Mouse (Mus musculus) liver, embryonic 16.5 days (tissue): ENCODE data around the gene Tmprss7. TPM values are rescaled to one million over a fixed set of nuclear protein-coding genes. Genes with fewer than 3 reads are reported as not detected.

Experiments
- ATAC-seq: fragments of 200-750 bp; cut with Nextera tagmentation; 2 replicates; pipeline ENCODE4 v1.8.0; 2017; ENCODE audit warnings: low read depth, mild to moderate bottlenecking, moderate number of reproducible peaks, moderate library complexity
- H3K27ac ChIP-seq: fragments of 300-500 bp; sonication (generic); 2 replicates; pipeline ENCODE4 v1.5.1; 2014; ENCODE audit warnings: mild to moderate bottlenecking, low read length
- H3K27me3 ChIP-seq: fragments of 300-500 bp; sonication (generic); 2 replicates; pipeline ENCODE4 v1.6.1; 2014; ENCODE audit warnings: low read depth, low read length, mixed read lengths; ENCODE audit not compliant: control insufficient read depth, insufficient read depth
- H3K36me3 ChIP-seq: fragments of 300-500 bp; sonication (generic); 2 replicates; pipeline ENCODE4 v1.6.1; 2014; ENCODE audit warnings: mild to moderate bottlenecking; ENCODE audit not compliant: control insufficient read depth, insufficient read depth
- H3K4me1 ChIP-seq: fragments of 300-500 bp; sonication (generic); 2 replicates; pipeline ENCODE4 v1.6.1; 2014; ENCODE audit warnings: low read depth, low read length, mixed read lengths; ENCODE audit not compliant: control insufficient read depth
- H3K4me2 ChIP-seq: fragments of 300-500 bp; sonication (generic); 2 replicates; pipeline ENCODE4 v1.6.1; 2014; ENCODE audit warnings: low read depth, low read length, mixed read lengths
- H3K4me3 ChIP-seq: fragments of 300-500 bp; sonication (generic); 2 replicates; pipeline ENCODE4 v1.5.1; 2014; ENCODE audit warnings: low read depth, mild to moderate bottlenecking, low read length
- H3K9ac ChIP-seq: fragments of 300-500 bp; sonication (generic); 2 replicates; pipeline ENCODE4 v1.6.1; 2014; ENCODE audit warnings: low read depth, low read length
- H3K9me3 ChIP-seq: fragments of 300-500 bp; sonication (generic); replicated peaks from 2 replicates; pipeline ENCODE4 v1.6.1; 2016; ENCODE audit warnings: low read length; ENCODE audit not compliant: control insufficient read depth
- WGBS: fragments of 180-500 bp; shearing (Covaris S2); extraction: QIAGEN DNeasy Blood & Tissue Kit; methylation state at CpG from one replicate; pipeline ENCODE4 v1.1.7; 2014; ENCODE audit not compliant: insufficient replicate concordance; 5-methylcytosine and 5-hydroxymethylcytosine counted together
- polyA plus RNA-seq: library from polyadenylated mRNA; unstranded; fragments of >200 nt; fragmentation: Nextera tagmentation; extraction: Ambion mirVana; gene quantifications from 2 replicates; pipeline ENCODE4 v1.2.1, GENCODE M21; 2015

The Tmprss7 gene
- polyA plus RNA-seq, 1 experiment from 2014 or later: 0.13 TPM

DNA sequence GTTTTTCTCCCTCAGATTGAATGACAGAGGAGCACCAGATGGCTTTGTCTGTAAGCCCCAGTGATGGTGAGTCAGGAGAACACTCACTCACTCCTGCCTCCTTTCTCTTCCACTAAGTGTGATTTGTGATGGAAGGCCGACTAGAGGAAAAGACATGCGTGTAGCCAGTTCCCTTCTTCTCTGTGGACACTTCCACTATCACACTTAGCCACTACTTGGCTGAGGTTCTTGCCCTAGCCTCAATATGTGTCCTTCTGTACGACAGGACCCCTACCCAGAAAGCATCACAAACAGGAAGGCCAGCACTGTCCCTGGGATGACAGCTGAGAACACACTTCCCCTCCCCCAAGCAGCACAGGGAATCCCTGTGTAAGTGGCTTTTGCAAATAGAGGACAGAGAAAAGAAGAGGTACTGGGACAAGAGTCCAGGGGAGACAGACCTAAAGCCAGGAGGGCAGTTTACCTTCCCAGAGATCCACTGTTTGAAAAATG is 29.0 kb upstream of the Tmprss7 start:
- H3K36me3 ChIP-seq: no peaks in the 10 kb centered on the region
- WGBS: 51% methylated on average over 3 of the region's 3 CpGs
- H3K4me3 ChIP-seq: no peak overlapping the region
- peaks cover 14% of the 10 kb centered on the region for H3K27me3 ChIP-seq
- no peak overlapping the region for H3K4me2 ChIP-seq
- H3K9me3 ChIP-seq: no peaks in the 10 kb centered on the region
- H3K27ac ChIP-seq: no peak overlapping the region
- no peaks in the 10 kb centered on the region; the same call in 1 of the 2 replicates for H3K4me1 ChIP-seq
- ATAC-seq: no peak
- H3K9ac ChIP-seq: no peak overlapping the region

GRCm38 (mm10) chr16:45720022-45720630 is 26.7 kb upstream of the Tmprss7 start:
- Histone ChIP-seq H3K36me3 (no peaks in the 10 kb centered on the region), H3K9me3 (no peaks in the 10 kb centered on the region), H3K4me1 (no peaks in the 10 kb centered on the region; the same call in 1 of the 2 replicates), H3K27ac (no peak overlapping the region), H3K9ac (no peak overlapping the region), H3K4me2 (no peak overlapping the region), H3K4me3 (no peak overlapping the region), H3K27me3 (peaks cover 14% of the 10 kb centered on the region)
- 60% methylated on average over 10 of the region's 10 CpGs for WGBS
- no peak for ATAC-seq

- ATAC-seq: no peak
These were observed 24.8 kb upstream of the Tmprss7 start for GRCm38 (mm10) chr16:45718296-45718695.

GRCm38 (mm10) chr16:45714489-45715150 is 21.2 kb upstream of the Tmprss7 start:
- Histone ChIP-seq H3K9me3 (no peaks in the 10 kb centered on the region), H3K4me2 (no peak overlapping the region), H3K9ac (no peak overlapping the region), H3K4me1 (no peaks in the 10 kb centered on the region), H3K27ac (no peak overlapping the region), H3K4me3 (no peak overlapping the region), H3K27me3 (no peaks in the 10 kb centered on the region), H3K36me3 (no peaks in the 10 kb centered on the region)
- WGBS: 52% methylated on average over 5 of the region's 5 CpGs
- ATAC-seq: no peak

More at GRCm38 (mm10) chr16:45718296-45718695, 24.8 kb upstream of the Tmprss7 start:
- Histone ChIP-seq H3K36me3 (no peaks in the 10 kb centered on the region), H3K27me3 (no peaks in the 10 kb centered on the region), H3K4me3 (no peak overlapping the region), H3K27ac (no peak overlapping the region), H3K4me2 (no peak overlapping the region), H3K9ac (no peak overlapping the region), H3K9me3 (no peaks in the 10 kb centered on the region), H3K4me1 (no peaks in the 10 kb centered on the region)
- WGBS: 71% methylated on average over 4 of the region's 4 CpGs

- no peaks in the 10 kb centered on the region for H3K9me3 ChIP-seq
- H3K4me2 ChIP-seq: no peak overlapping the region
- no peaks in the 10 kb centered on the region for H3K27me3 ChIP-seq
- no peak for ATAC-seq
- WGBS: 45% methylated on average over 1 of the region's 1 CpGs
- H3K9ac ChIP-seq: no peak overlapping the region
- no peaks in the 10 kb centered on the region for H3K36me3 ChIP-seq
- no peak overlapping the region for H3K27ac ChIP-seq
- H3K4me3 ChIP-seq: no peak overlapping the region
- no peaks in the 10 kb centered on the region for H3K4me1 ChIP-seq
These were observed 20.4 kb upstream of the Tmprss7 start for GRCm38 (mm10) chr16:45713878-45714277.

GRCm38 (mm10) chr16:45713261-45713660 is 19.8 kb upstream of the Tmprss7 start:
- 70% methylated on average over 5 of the region's 5 CpGs for WGBS
- no peak overlapping the region for H3K27ac ChIP-seq
- ATAC-seq: no peak

GRCm38 (mm10) chr16:45711263-45711662 is 17.8 kb upstream of the Tmprss7 start:
- no peak for ATAC-seq
- no peak overlapping the region for H3K9ac ChIP-seq
- H3K4me1 ChIP-seq: no peaks in the 10 kb centered on the region
- H3K27ac ChIP-seq: no peak overlapping the region
- H3K9me3 ChIP-seq: no peaks in the 10 kb centered on the region
- H3K27me3 ChIP-seq: no peaks in the 10 kb centered on the region
- H3K4me2 ChIP-seq: no peak overlapping the region
- H3K4me3 ChIP-seq: no peak overlapping the region
- 52% methylated on average over 7 of the region's 7 CpGs for WGBS
- H3K36me3 ChIP-seq: no peaks in the 10 kb centered on the region

More at GRCm38 (mm10) chr16:45713261-45713660, 19.8 kb upstream of the Tmprss7 start:
- Histone ChIP-seq H3K4me3 (no peak overlapping the region), H3K27me3 (no peaks in the 10 kb centered on the region), H3K9ac (no peak overlapping the region), H3K9me3 (no peaks in the 10 kb centered on the region), H3K4me1 (no peaks in the 10 kb centered on the region), H3K36me3 (no peaks in the 10 kb centered on the region), H3K4me2 (no peak overlapping the region)

DNA sequence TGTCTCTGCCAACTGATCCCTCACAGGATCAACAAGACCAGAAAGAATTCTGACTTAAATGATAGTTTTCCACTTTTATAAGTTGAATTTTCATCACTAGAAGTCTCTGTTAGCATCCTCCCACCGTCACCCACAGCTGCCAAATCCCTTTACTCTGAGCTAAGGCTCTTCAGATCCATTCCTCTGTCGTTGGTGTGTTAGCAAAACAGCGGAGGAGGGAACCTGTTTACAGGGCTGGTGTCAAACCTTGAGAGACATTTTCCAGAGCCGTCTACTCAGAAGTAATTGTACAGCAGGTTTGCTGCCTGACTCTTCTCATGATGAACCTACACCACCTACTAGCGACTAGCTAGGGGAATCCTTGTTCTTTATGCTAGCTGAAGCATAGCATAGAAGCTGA is 5.8 kb upstream of the Tmprss7 start:
- Histone ChIP-seq H3K9ac (no peak overlapping the region), H3K9me3 (no peaks in the 10 kb centered on the region), H3K27me3 (no peaks in the 10 kb centered on the region), H3K4me1 (no peaks in the 10 kb centered on the region), H3K36me3 (no peaks in the 10 kb centered on the region), H3K4me2 (no peak overlapping the region), H3K27ac (no peak overlapping the region), H3K4me3 (no peak overlapping the region)
- 46% methylated on average over 5 of the region's 5 CpGs for WGBS
- ATAC-seq: no peak

DNA sequence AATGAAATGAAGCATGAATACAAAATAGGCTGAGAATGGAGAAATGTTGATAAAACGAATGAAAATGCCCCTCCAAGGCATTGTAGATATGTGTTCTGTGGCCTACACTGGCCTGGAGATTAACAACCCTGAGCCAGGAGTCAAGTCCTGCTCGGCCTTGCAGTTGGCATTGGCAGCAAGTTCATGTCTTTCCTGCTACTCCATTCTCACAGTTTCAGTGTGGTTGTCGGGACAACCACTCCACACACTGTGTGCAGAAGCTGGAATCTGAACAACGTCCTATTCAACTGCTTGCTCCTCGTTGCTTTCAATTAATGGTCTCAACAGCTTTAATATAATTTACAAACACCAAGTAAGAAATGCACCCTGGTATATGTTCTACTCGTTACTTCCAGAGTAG is 4.5 kb upstream of the Tmprss7 start:
- Histone ChIP-seq H3K4me3 (no peak overlapping the region), H3K27me3 (no peaks in the 10 kb centered on the region), H3K36me3 (no peaks in the 10 kb centered on the region), H3K27ac (no peak overlapping the region), H3K4me2 (no peak overlapping the region), H3K9me3 (no peaks in the 10 kb centered on the region), H3K9ac (no peak overlapping the region), H3K4me1 (no peaks in the 10 kb centered on the region)
- 69% methylated on average over 6 of the region's 6 CpGs for WGBS
- ATAC-seq: no peak
